ENCODE assay signal across 7 mouse cellular contexts in genomic region chr10:128082880-128083421, GRCm38 (mm10). TPM values are rescaled to one million over a fixed set of nuclear protein-coding genes. Genes with fewer than 3 reads are reported as not detected.
DNase-seq lines count a peak whose midpoint lies in the region; ATAC-seq lines count a peak whose summit lies in the region.

Gene Atp5b, plus strand, starts transcription at chr10:128083273.

- ATAC-seq in intestine, embryonic 15.5 days: peak; percentile 98

- peak within 1 kb of the TSS; percentile 85 for H3K27ac ChIP-seq in intestine, embryonic 15.5 days
- peak within 1 kb of the TSS; percentile 97 for H3K27ac ChIP-seq in midbrain, embryonic 10.5 days (replicated peaks)

- H3K36me3 ChIP-seq in intestine, embryonic 15.5 days: peaks cover 22% of the 10 kb centered on the region
- peaks cover 41% of the 10 kb centered on the region for H3K36me3 ChIP-seq in midbrain, embryonic 10.5 days

- WGBS in intestine, embryonic 15.5 days: under 1% methylated on average over 34 of the region's 34 CpGs
- under 1% methylated on average over 34 of the region's 34 CpGs for WGBS in midbrain, embryonic 10.5 days

- peak within 1 kb of the TSS; percentile 94 for H3K9ac ChIP-seq in intestine, embryonic 15.5 days

- peak; percentile 98 for DNase-seq in adrenal gland, adult 2 months
- peak; percentile 98 for DNase-seq in embryo, embryonic 11.5 days (ENCODE audit: low read depth, low spot score)
- DNase-seq in gastrocnemius, postnatal 36 days: peak; percentile 95 to 97
- DNase-seq in left cerebral cortex, postnatal 25 days (ENCODE audit: low spot score in 2 of 2): peak; percentile 99 to 100
- peak; percentile 94 for DNase-seq in midbrain, embryonic 10.5 days (ENCODE audit: low spot score)
- DNase-seq in right cerebral cortex, postnatal 4 days: peak; percentile 92

- 0 out of 2 replicates have a peak, but pooled peaks cover 10% of the 10 kb centered on the region for H3K4me1 ChIP-seq in intestine, embryonic 15.5 days (replicated peaks)
- peaks cover 21% of the 10 kb centered on the region for H3K4me1 ChIP-seq in midbrain, embryonic 10.5 days

- H3K4me3 ChIP-seq in intestine, embryonic 15.5 days (replicated peaks): peak within 1 kb of the TSS; percentile 84
- H3K4me3 ChIP-seq in midbrain, embryonic 10.5 days: peak within 1 kb of the TSS; percentile 76

- H3K4me2 ChIP-seq in intestine, embryonic 15.5 days (replicated peaks): peak within 1 kb of the TSS; percentile 77

- intact Hi-C loops in gastrocnemius, postnatal 36 days (cut with DNase I): no loop called here
- intact Hi-C loops in left cerebral cortex, postnatal 25 days (cut with DNase I): loop anchor here (2.0 kb wide), 1 partner anchor 24 kb away; the partner anchor contains the start of gene Ptges3

- no peaks in the 10 kb centered on the region for H3K27me3 ChIP-seq in intestine, embryonic 15.5 days (replicated peaks)
- H3K27me3 ChIP-seq in midbrain, embryonic 10.5 days (ENCODE audit: low read depth, poor library complexity, severe bottlenecking): no peaks in the 10 kb centered on the region

- H3K9me3 ChIP-seq in intestine, embryonic 15.5 days: no peaks in the 10 kb centered on the region
- H3K9me3 ChIP-seq in midbrain, embryonic 10.5 days (replicated peaks): no peaks in the 10 kb centered on the region

RNA-seq across cellular contexts. Expression of gene Atp5b, which starts in this region (rescaled TPM):
- 1,000 to 10,000 TPM; 2,694 to 3,346 TPM for total RNA-seq in adrenal gland, adult 2 months (2021)
- polyA plus RNA-seq in adrenal gland, adult 2 months (2012; rRNA removed): 7,039 and 9,498 TPM in 2 replicates
- total RNA-seq in gastrocnemius, postnatal 36 days (2021): 1,000 to 10,000 TPM; 3,740 to 3,926 TPM
- polyA plus RNA-seq in intestine, embryonic 15.5 days (2015; fragmentation: Nextera tagmentation; extraction: Ambion mirVana): 3,029 and 3,109 TPM in 2 replicates
- 1,000 to 10,000 TPM; 1,709 to 1,721 TPM for total RNA-seq in left cerebral cortex, postnatal 25 days (2021)
- 2,205 and 2,316 TPM in 2 replicates for polyA plus RNA-seq in midbrain, embryonic 10.5 days (2016; fragmentation: Nextera tagmentation; extraction: Ambion mirVana)

Comparison
In these comparisons a context has a peak if more than half of its experiments do, and no peak if none do; other contexts are left out.
1. Peak in every context shown above with its lines: DNase-seq, ATAC-seq, H3K4me3 ChIP-seq and H3K27ac ChIP-seq.